Mouse (Mus musculus): ENCODE measurements around the gene Tm2d3.

The Tm2d3 gene

GRCm38 (mm10) chr7:65690869-65691268 lies at the start of gene Tm2d3:
Tm2d3 (plus strand) TSS chr7:65691169.
- DNase-seq: no peak

- DNase-seq: no peak
Measured at GRCm38 (mm10) chr7:65642371-65643304, 48.3 kb upstream of the Tm2d3 start.

GRCm38 (mm10) chr7:65643861-65644421 lies 47.0 kb upstream of the Tm2d3 start:
- no peak for DNase-seq

- DNase-seq: peak; percentile 99
Measured at GRCm38 (mm10) chr7:65644643-65645351, 46.2 kb upstream of the Tm2d3 start, which contains the start of gene Tarsl2. Tarsl2 (plus strand) TSS chr7:65644898.

GRCm38 (mm10) chr7:65645996-65646395 lies 45.0 kb upstream of the Tm2d3 start:
- DNase-seq: no peak

GRCm38 (mm10) chr7:65650662-65651061 lies 40.3 kb upstream of the Tm2d3 start:
- DNase-seq: no peak

- DNase-seq: no peak
Measured at GRCm38 (mm10) chr7:65657490-65658120, 33.4 kb upstream of the Tm2d3 start.

- DNase-seq: no peak
Measured at GRCm38 (mm10) chr7:65663225-65663790, 27.7 kb upstream of the Tm2d3 start.

- no peak for DNase-seq
Measured at GRCm38 (mm10) chr7:65663886-65664285, 27.1 kb upstream of the Tm2d3 start.

- DNase-seq: no peak
Measured at GRCm38 (mm10) chr7:65667491-65667890, 23.5 kb upstream of the Tm2d3 start.

- no peak for DNase-seq
Measured at GRCm38 (mm10) chr7:65678050-65678449, 12.9 kb upstream of the Tm2d3 start.

GRCm38 (mm10) chr7:65678900-65679595 lies 11.9 kb upstream of the Tm2d3 start:
- no peak for DNase-seq

GRCm38 (mm10) chr7:65681166-65681565 lies 9.8 kb upstream of the Tm2d3 start:
- no peak for DNase-seq

- DNase-seq: no peak
Measured at GRCm38 (mm10) chr7:65684256-65684835, 6.6 kb upstream of the Tm2d3 start.

GRCm38 (mm10) chr7:65686664-65687063 lies 4.3 kb upstream of the Tm2d3 start:
- DNase-seq: no peak

- no peak for DNase-seq
Measured at GRCm38 (mm10) chr7:65691929-65692605, 1.1 kb downstream of the Tm2d3 start.

- no peak for DNase-seq
Measured at GRCm38 (mm10) chr7:65692883-65693282, 1.9 kb downstream of the Tm2d3 start.

- DNase-seq: peak; percentile 93 to 94
Measured at GRCm38 (mm10) chr7:65693301-65693821, 2.4 kb downstream of the Tm2d3 start.

- peak; percentile 34 to 37 for DNase-seq
Measured at GRCm38 (mm10) chr7:65696450-65696849, 5.5 kb downstream of the Tm2d3 start.

- DNase-seq: no peak
Measured at GRCm38 (mm10) chr7:65702076-65702475, 11.1 kb downstream of the Tm2d3 start.

GRCm38 (mm10) chr7:65704818-65705242 lies 13.9 kb downstream of the Tm2d3 start:
- peak; percentile 76 for DNase-seq

Measured in B cell, adult 2 months (primary cell).